Mouse (Mus musculus) CH12.LX (cell line): ENCODE data around the gene Zfp791. TPM values are rescaled to one million over a fixed set of nuclear protein-coding genes. Genes with fewer than 3 reads are reported as not detected.

Source experiments
- DNase-seq: peaks from one replicate; pipeline ENCODE4 v3.0.0-alpha.2; 2013; ENCODE audit errors: extremely low read depth
- H3K27ac ChIP-seq: 2 replicates; pipeline ENCODE4 v1.5.1; 2012; ENCODE audit warnings: low read depth, mild to moderate bottlenecking, control low read depth, moderate library complexity; ENCODE audit not compliant: insufficient read depth
- H3K27me3 ChIP-seq: replicated peaks from 2 replicates; pipeline ENCODE3; 2012; ENCODE audit warnings: inconsistent platforms
- H3K36me3 ChIP-seq, 2 experiments: replicated peaks in 1 of 2; 2 replicates each; pipeline versions ENCODE3 to v1.6.1; 2012; ENCODE audit warnings: inconsistent platforms in 1 of 2, low read length in 1 of 2, mild to moderate bottlenecking in 1 of 2, mixed read lengths in 1 of 2, moderate library complexity in 1 of 2; ENCODE audit not compliant: control insufficient read depth in 1 of 2, insufficient read depth in 1 of 2
- H3K4me1 ChIP-seq, 2 experiments: 2 replicates each; pipeline ENCODE4 v1.6.1; 2012; ENCODE audit warnings: inconsistent platforms in 1 of 2, moderate library complexity in 1 of 2; ENCODE audit not compliant: insufficient read depth in 2 of 2, control insufficient read depth in 1 of 2
- H3K4me2 ChIP-seq: 2 replicates; pipeline ENCODE4 v1.6.1; 2012; ENCODE audit warnings: low read depth, mild to moderate bottlenecking, control low read depth; ENCODE audit not compliant: poor library complexity, insufficient read depth, severe bottlenecking
- H3K4me3 ChIP-seq, 3 experiments: fragments of 150-350 bp in 1 of 3; sonication (generic) in 1 of 3; replicated peaks in 1 of 3; 2 replicates each; pipeline versions ENCODE3 to v1.5.1; 2011 to 2012; ENCODE audit warnings: low read depth in 2 of 3, low read length in 2 of 3, mild to moderate bottlenecking in 2 of 3, moderate library complexity in 2 of 3, control low read depth in 1 of 3, improper control_type of control experiment in 1 of 3, inconsistent platforms in 1 of 3, mixed read lengths in 1 of 3; ENCODE audit not compliant: poor library complexity in 1 of 3
- H3K79me2 ChIP-seq: replicated peaks from 2 replicates; pipeline ENCODE4 v1.6.1; 2012; ENCODE audit warnings: mild to moderate bottlenecking, moderate library complexity; ENCODE audit not compliant: control insufficient read depth, poor library complexity, insufficient read depth, severe bottlenecking; ENCODE audit errors: extremely low read depth
- H3K9ac ChIP-seq: 2 replicates; pipeline ENCODE4 v1.6.1; 2012; ENCODE audit warnings: low read depth, mild to moderate bottlenecking, control low read depth, moderate library complexity; ENCODE audit not compliant: insufficient read depth
- H3K9me3 ChIP-seq: replicated peaks from 2 replicates; pipeline ENCODE3; 2012; ENCODE audit warnings: low read length, inconsistent platforms, mixed read lengths
- BHLHE40 ChIP-seq: IDR thresholded peaks from 2 replicates; pipeline ENCODE4 v1.6.1; 2011; ENCODE audit warnings: mild to moderate bottlenecking, low read depth, low read length, improper control_type of control experiment
- CHD1 ChIP-seq: IDR thresholded peaks from 2 replicates; pipeline ENCODE4 v1.6.1; 2012; ENCODE audit warnings: low read depth, low read length, improper control_type of control experiment, inconsistent platforms
- CHD2 ChIP-seq: IDR thresholded peaks from 2 replicates; pipeline ENCODE4 v1.6.1; 2011; ENCODE audit warnings: low read length, improper control_type of control experiment
- CTCF ChIP-seq, 2 experiments: IDR thresholded peaks in 1 of 2; conservative IDR thresholded peaks in 1 of 2; 2 replicates each; pipeline ENCODE4 v1.5.1; 2011 to 2012; ENCODE audit warnings: low read depth in 2 of 2, low read length in 2 of 2, improper control_type of control experiment in 1 of 2, inconsistent platforms in 1 of 2, mild to moderate bottlenecking in 1 of 2, moderate library complexity in 1 of 2
- E2F4 ChIP-seq: IDR thresholded peaks from 2 replicates; pipeline ENCODE4 v1.6.1; 2011; ENCODE audit warnings: low read depth, low read length, improper control_type of control experiment; ENCODE audit not compliant: insufficient replicate concordance
- ELF1 ChIP-seq: IDR thresholded peaks from 2 replicates; pipeline ENCODE4 v1.6.1; 2014; ENCODE audit warnings: low read depth, mild to moderate bottlenecking, inconsistent platforms, low read length, improper control_type of control experiment
- EP300 ChIP-seq: IDR thresholded peaks from 2 replicates; pipeline ENCODE4 v1.6.1; 2011; ENCODE audit warnings: low read length, improper control_type of control experiment
- ETS1 ChIP-seq: conservative IDR thresholded peaks from 2 replicates; pipeline ENCODE4 v1.6.1; 2012; ENCODE audit warnings: low read depth, mild to moderate bottlenecking, inconsistent platforms, low read length, improper control_type of control experiment, moderate library complexity
- GABPA ChIP-seq: IDR thresholded peaks from 2 replicates; pipeline ENCODE4 v1.6.1; 2012; ENCODE audit warnings: low read depth, low read length, improper control_type of control experiment, inconsistent platforms; ENCODE audit not compliant: insufficient replicate concordance
- HCFC1 ChIP-seq: IDR thresholded peaks from 2 replicates; pipeline ENCODE4 v1.6.1; 2012; ENCODE audit warnings: low read depth, mild to moderate bottlenecking, inconsistent platforms, low read length, improper control_type of control experiment
- IRF4 ChIP-seq: IDR thresholded peaks from 2 replicates; pipeline ENCODE4 v1.6.1; 2014; ENCODE audit warnings: low read depth, mild to moderate bottlenecking, inconsistent platforms, low read length, improper control_type of control experiment
- JUN ChIP-seq: IDR thresholded peaks from 2 replicates; pipeline ENCODE4 v1.6.1; 2011; ENCODE audit warnings: low read depth, mild to moderate bottlenecking, low read length, improper control_type of control experiment, moderate library complexity; ENCODE audit not compliant: insufficient read depth
- JUND ChIP-seq: conservative IDR thresholded peaks from 2 replicates; pipeline ENCODE4 v1.6.1; 2011; ENCODE audit warnings: low read depth, low read length, improper control_type of control experiment
- KAT2A ChIP-seq: IDR thresholded peaks from 2 replicates; pipeline ENCODE4 v1.6.1; 2012; ENCODE audit warnings: low read length, improper control_type of control experiment, inconsistent platforms; ENCODE audit not compliant: insufficient replicate concordance
- MAFK ChIP-seq: IDR thresholded peaks from 2 replicates; pipeline ENCODE4 v1.6.1; 2011; ENCODE audit warnings: low read length, improper control_type of control experiment; ENCODE audit not compliant: insufficient replicate concordance
- MAX ChIP-seq: IDR thresholded peaks from 2 replicates; pipeline ENCODE4 v1.6.1; 2011; ENCODE audit warnings: low read length, improper control_type of control experiment
- MAZ ChIP-seq: IDR thresholded peaks from 2 replicates; pipeline ENCODE4 v1.6.1; 2012; ENCODE audit warnings: low read depth, mild to moderate bottlenecking, inconsistent platforms, low read length, improper control_type of control experiment, moderate library complexity
- MEF2A ChIP-seq: IDR thresholded peaks from 2 replicates; pipeline ENCODE4 v1.6.1; 2014; ENCODE audit warnings: low read depth, mild to moderate bottlenecking, inconsistent platforms, low read length, improper control_type of control experiment, borderline replicate concordance
- MXI1 ChIP-seq: IDR thresholded peaks from 2 replicates; pipeline ENCODE4 v1.6.1; 2011; ENCODE audit warnings: mild to moderate bottlenecking, low read depth, low read length, improper control_type of control experiment
- MYC ChIP-seq: IDR thresholded peaks from 2 replicates; pipeline ENCODE4 v1.6.1; 2011; ENCODE audit warnings: low read depth, mild to moderate bottlenecking, improper control_type of control experiment, low read length
- NELFE ChIP-seq: IDR thresholded peaks from 2 replicates; pipeline ENCODE4 v1.6.1; 2011; ENCODE audit warnings: low read depth, low read length, improper control_type of control experiment
- NRF1 ChIP-seq: IDR thresholded peaks from 2 replicates; pipeline ENCODE4 v1.6.1; 2014; ENCODE audit warnings: low read depth, mild to moderate bottlenecking, inconsistent platforms, low read length, improper control_type of control experiment, moderate library complexity
- PAX5 ChIP-seq: IDR thresholded peaks from 2 replicates; pipeline ENCODE4 v1.6.1; 2012; ENCODE audit warnings: low read length, inconsistent platforms, mixed read lengths
- POLR2A ChIP-seq: IDR thresholded peaks from 2 replicates; pipeline ENCODE4 v1.6.1; 2011; ENCODE audit warnings: low read depth, mild to moderate bottlenecking, improper control_type of control experiment, low read length
- POLR2AphosphoS2 ChIP-seq: IDR thresholded peaks from 2 replicates; pipeline ENCODE4 v1.6.1; 2011; ENCODE audit warnings: low read depth, low read length, improper control_type of control experiment
- RAD21 ChIP-seq: IDR thresholded peaks from 2 replicates; pipeline ENCODE4 v1.6.1; 2011; ENCODE audit warnings: low read depth, mild to moderate bottlenecking, low read length, improper control_type of control experiment, moderate library complexity
- RCOR1 ChIP-seq: conservative IDR thresholded peaks from 2 replicates; pipeline ENCODE4 v1.6.1; 2012; ENCODE audit warnings: low read depth, mild to moderate bottlenecking, inconsistent platforms, low read length, improper control_type of control experiment
- SIN3A ChIP-seq: IDR thresholded peaks from 2 replicates; pipeline ENCODE4 v1.6.1; 2012; ENCODE audit warnings: low read length, improper control_type of control experiment, inconsistent platforms
- SMC3 ChIP-seq: IDR thresholded peaks from 2 replicates; pipeline ENCODE4 v1.6.1; 2011; ENCODE audit warnings: low read depth, low read length, improper control_type of control experiment
- TBP ChIP-seq: conservative IDR thresholded peaks from 2 replicates; pipeline ENCODE4 v1.6.1; 2011; ENCODE audit warnings: low read depth, low read length, improper control_type of control experiment
- TCF12 ChIP-seq: IDR thresholded peaks from 2 replicates; pipeline ENCODE4 v1.6.1; 2014; ENCODE audit warnings: low read depth, mild to moderate bottlenecking, inconsistent platforms, low read length, improper control_type of control experiment
- UBTF ChIP-seq: IDR thresholded peaks from 2 replicates; pipeline ENCODE4 v1.6.1; 2012; ENCODE audit warnings: low read depth, mild to moderate bottlenecking, inconsistent platforms, low read length, improper control_type of control experiment, moderate library complexity
- USF1 ChIP-seq: IDR thresholded peaks from 2 replicates; pipeline ENCODE4 v1.6.1; 2014; ENCODE audit warnings: low read depth, mild to moderate bottlenecking, inconsistent platforms, low read length, improper control_type of control experiment
- USF2 ChIP-seq: conservative IDR thresholded peaks from 2 replicates; pipeline ENCODE4 v1.6.1; 2011; ENCODE audit warnings: low read depth, low read length, improper control_type of control experiment
- ZC3H11A ChIP-seq: IDR thresholded peaks from 2 replicates; pipeline ENCODE4 v1.6.1; 2012; ENCODE audit warnings: low read depth, mild to moderate bottlenecking, inconsistent platforms, low read length, improper control_type of control experiment
- ZKSCAN1 ChIP-seq: IDR thresholded peaks from 2 replicates; pipeline ENCODE4 v1.6.1; 2012; ENCODE audit warnings: low read depth, inconsistent platforms, low read length, improper control_type of control experiment, borderline replicate concordance
- ZMIZ1 ChIP-seq: IDR thresholded peaks from 2 replicates; pipeline ENCODE4 v1.6.1; 2012; ENCODE audit warnings: low read depth, mild to moderate bottlenecking, inconsistent platforms, low read length, improper control_type of control experiment
- ZNF384 ChIP-seq: IDR thresholded peaks from 2 replicates; pipeline ENCODE4 v1.6.1; 2012; ENCODE audit warnings: low read depth, low read length, improper control_type of control experiment, inconsistent platforms
- dilution Hi-C: fragments of 300-500 bp; cut with MboI; formaldehyde crosslinking; loops from 2 replicates; pipeline ENCODE4 v1.14.3; 2020; ENCODE audit warnings: low sequenced_read_pairs; ENCODE audit not compliant: extremely low pct_unique_long_range_greater_than_20kb, extremely low pct_ligation_motif_present
- in situ Hi-C: fragments of 300-500 bp; cut with MboI; formaldehyde crosslinking; loops from 3 replicates; pipeline ENCODE4 v1.14.3; 2019; ENCODE audit warnings: low sequenced_read_pairs, low pct_ligation_motif_present, low pct_unique_long_range_greater_than_20kb, mixed read lengths
- polyA plus RNA-seq: library from polyadenylated mRNA; unstranded; fragments of >175 nt; gene quantifications from 2 replicates; pipeline ENCODE4 v1.2.1, GENCODE M21; 2012; ENCODE audit warnings: low read depth; ENCODE audit not compliant: insufficient read length
- total RNA-seq, 2 experiments: library from RNA; depleted of rRNA; stranded (reverse); fragments of 300-350 nt in 1 of 2; fragments of >200 nt in 1 of 2; gene quantifications; 2 replicates each; pipeline ENCODE4 v1.2.3; 2012 to 2014

The Zfp791 gene
- total and polyA plus RNA-seq, 3 experiments, result 0.81 to 1.1 (median 0.98) TPM

- dilution Hi-C loops, result no loop called here
- Histone ChIP-seq H3K36me3 (peaks cover 51 to 63% of the 10 kb centered on the region in 2 experiments), H3K9me3 (no peaks in the 10 kb centered on the region), H3K27ac (peak within 1 kb of the TSS; percentile 96), H3K9ac (peak within 1 kb of the TSS; percentile 99), H3K79me2 (peaks cover 17% of the 10 kb centered on the region), H3K4me1 (peaks cover 6 to 25% of the 10 kb centered on the region in 2 experiments), H3K4me2 (peak within 1 kb of the TSS; percentile 76), H3K27me3 (no peaks in the 10 kb centered on the region), H3K4me3 (peak within 1 kb of the TSS; percentile 92 to 99 (median 98))
- in situ Hi-C loops, result loop anchor here (5.0 kb wide), 1 partner anchor 101 kb away; no protein-coding TSS in a partner anchor
- peak; percentile 95 for DNase-seq
- TF ChIP-seq IRF4 (peak; percentile 69), SMC3 (no peak), ZKSCAN1 (no peak), CHD2 (no peak), ZNF384 (peak; percentile 67), ELF1 (peak; percentile 87), CTCF (conservative IDR thresholded peaks at IDR 0.05 in 1 of 2, IDR thresholded peaks at IDR 0.05 in 1 of 2; ENCODE audit: low read depth in 2 of 2, low read length in 2 of 2) (no peak), KAT2A (peak; percentile 74; the same call in 1 of the 2 replicates), JUN (no peak), ZC3H11A (no peak), RAD21 (no peak), GABPA (no peak), ETS1 (no peak; the same call in 1 of the 2 replicates), MXI1 (peak; percentile 89), MAZ (no peak; the same call in 1 of the 2 replicates), POLR2A (peak; percentile 83), USF2 (peak; percentile 79), BHLHE40 (peak; percentile 97), HCFC1 (peak; percentile 81), PAX5 (no peak), TCF12 (peak; percentile 80), USF1 (peak; percentile 89), UBTF (0 out of 2 replicates have a peak, but pooled peaks have one; percentile 57), MAFK (no peak), TBP (peak; percentile 72; the same call in 1 of the 2 replicates), JUND (no peak), POLR2AphosphoS2 (peak; percentile 47; the same call in 1 of the 2 replicates), CHD1 (peak; percentile 75; the same call in 1 of the 2 replicates), E2F4 (peak; percentile 69; the same call in 1 of the 2 replicates), RCOR1 (no peak), ZMIZ1 (peak; percentile 67), MEF2A (0 out of 2 replicates have a peak, but pooled peaks have one; percentile 12), MAX (peak; percentile 98), SIN3A (peak; percentile 73; the same call in 1 of the 2 replicates), EP300 (no peak), NRF1 (peak; percentile 65), MYC (peak; percentile 100), NELFE (no peak; the same call in 1 of the 2 replicates)
These were observed 51.2 kb downstream of the Zfp791 start, which contains the start of gene Dhps for GRCm38 (mm10) chr8:85071514-85072281. Gene Dhps, plus strand, starts transcription at chr8:85071757.
